Mouse (Mus musculus) G1E (cell line): ENCODE data around the gene Timm17a.

Source experiments
- CTCF ChIP-seq: IDR thresholded peaks from 2 replicates; pipeline ENCODE4 v1.5.1; 2012; ENCODE audit warnings: low read depth, low read length, inconsistent platforms, mixed read lengths
- GATA1 ChIP-seq: IDR thresholded peaks from 2 replicates; pipeline ENCODE4 v1.6.1; 2012; ENCODE audit warnings: borderline replicate concordance, low read length, inconsistent platforms, mixed read lengths
- TAL1 ChIP-seq: conservative IDR thresholded peaks from 2 replicates; pipeline ENCODE4 v1.6.1; 2012; ENCODE audit warnings: low read depth, low read length, inconsistent platforms, mixed read lengths

- no peak for TF ChIP-seq CTCF
- no peak for TF ChIP-seq TAL1
- no peak for TF ChIP-seq GATA1
Measured at GRCm38 (mm10) chr1:135328368-135328767, 14.8 kb upstream of the Timm17a start.
